Mouse (Mus musculus) heart, postnatal 10 days (tissue): Measurements from ENCODE around the gene Egr4. TPM values are rescaled to one million over a fixed set of nuclear protein-coding genes. Genes with fewer than 3 reads are reported as not detected.

Experiments
- DNase-seq, 2 experiments: peaks; one replicate each; pipeline ENCODE4 v3.0.0; 2021
- intact Hi-C: fragments of 180-260 bp; cut with DNase I; formaldehyde crosslinking; loops from one replicate; pipeline ENCODE4 v1.15.1; 2025
- total RNA-seq, 2 experiments: library from RNA; stranded (reverse); gene quantifications; 2 replicates each; pipeline ENCODE4 v1.2.3; 2021

Egr4 gene
- total RNA-seq, 2 experiments from 2014 or later = not detected

DNA sequence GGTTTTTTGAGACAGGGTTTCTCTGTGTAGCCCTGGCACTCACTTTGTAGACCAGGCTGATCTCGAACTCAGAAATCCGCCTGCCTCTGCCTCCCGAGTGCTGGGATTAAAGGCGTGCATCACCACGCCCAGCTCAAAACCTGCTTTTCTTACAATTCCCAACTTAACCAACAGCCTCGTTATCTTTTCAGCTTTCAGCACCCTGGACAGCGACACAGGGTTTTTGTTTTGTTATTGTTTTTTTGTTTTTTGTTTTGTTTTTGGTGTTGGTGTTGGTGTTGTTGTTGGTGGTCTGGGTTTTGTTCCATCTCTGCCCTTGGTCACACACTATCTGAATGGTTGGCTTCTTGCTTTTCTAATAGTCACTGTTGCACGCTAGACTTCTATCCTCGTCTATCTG lies 15.2 kb downstream of the Egr4 start:
- intact Hi-C loops = no loop called here
- peak in 1 of 2 experiments; percentile 27 for DNase-seq

DNA sequence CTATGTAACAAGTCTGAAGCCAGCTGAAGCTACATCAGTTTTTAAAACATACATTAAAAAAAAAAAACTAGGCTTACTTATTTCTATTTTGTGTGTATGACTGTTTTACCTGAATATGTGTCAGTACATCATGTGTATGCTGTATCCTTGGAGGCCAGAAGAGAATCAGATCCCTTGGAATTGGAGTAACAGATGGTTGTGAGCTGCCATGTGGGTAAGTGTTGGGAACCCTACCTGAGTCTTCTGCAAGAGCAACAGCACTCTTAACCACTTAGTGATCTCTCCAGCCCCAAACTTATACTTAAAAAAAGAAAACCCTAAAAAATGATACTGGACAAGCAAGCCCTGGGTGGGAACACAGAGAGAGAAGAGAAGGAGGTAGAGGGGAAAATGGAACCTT lies 16.4 kb downstream of the Egr4 start:
- intact Hi-C loops = no loop called here
- DNase-seq = no peak

DNA sequence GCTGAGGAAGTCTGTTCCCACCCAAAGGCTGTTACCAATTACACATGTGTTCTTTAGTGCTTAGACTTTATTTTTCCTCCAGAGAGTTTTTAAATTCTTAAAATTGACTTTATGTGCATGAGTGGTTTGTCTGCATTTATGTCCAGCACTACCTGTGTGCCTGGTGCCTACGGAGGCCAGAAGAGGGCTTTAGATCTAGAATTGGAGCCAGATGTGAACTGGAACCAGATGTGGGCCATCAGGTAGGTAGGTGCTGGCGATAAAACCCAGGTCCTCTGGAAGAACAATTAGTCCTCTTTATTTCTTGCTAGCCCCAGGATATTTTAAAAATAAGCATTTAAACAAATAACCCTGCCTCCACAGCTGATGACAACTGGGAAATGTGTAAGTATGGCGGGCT lies 21.8 kb downstream of the Egr4 start:
- intact Hi-C loops = no loop called here
- DNase-seq = no peak

DNA sequence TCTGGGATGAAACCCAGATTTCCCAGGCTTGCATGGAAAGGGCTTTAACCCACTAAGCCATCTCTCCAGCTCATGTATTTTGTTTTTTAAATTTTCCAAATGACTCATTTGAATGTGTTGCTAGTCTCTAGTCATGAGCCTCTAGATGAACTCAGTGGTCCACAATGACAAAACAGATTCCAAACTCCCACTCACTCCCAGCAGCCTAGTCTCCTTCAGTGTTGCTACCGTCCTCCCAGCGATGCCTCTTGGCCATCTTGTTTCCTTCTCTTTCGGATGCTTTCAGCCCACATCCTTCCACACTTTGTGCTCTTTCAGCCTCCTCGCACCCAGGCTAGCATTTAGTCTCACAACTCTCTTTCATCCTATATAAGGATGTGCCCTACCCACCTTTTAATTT lies 23.1 kb downstream of the Egr4 start:
- intact Hi-C loops = no loop called here
- DNase-seq = no peak

DNA sequence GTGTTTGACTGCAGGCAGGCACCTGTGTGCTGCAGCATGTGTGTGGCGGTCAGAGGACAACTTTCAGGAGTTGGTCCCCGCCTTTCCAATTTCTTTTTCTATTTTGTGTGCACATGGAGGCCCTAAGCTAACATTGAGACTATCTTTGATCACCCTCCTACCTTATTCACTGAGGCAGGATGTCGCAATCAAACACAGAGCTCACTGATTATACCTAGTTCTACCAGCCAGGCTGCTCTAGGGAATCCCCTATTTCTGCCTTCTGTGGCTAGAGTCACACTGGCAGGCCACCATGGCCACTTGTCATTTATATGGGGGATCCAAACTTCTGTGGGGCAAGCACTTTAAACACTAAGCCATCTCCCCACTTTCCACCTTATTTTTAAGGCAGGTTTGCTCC lies 23.7 kb downstream of the Egr4 start:
- intact Hi-C loops = no loop called here
- no peak for DNase-seq

DNA sequence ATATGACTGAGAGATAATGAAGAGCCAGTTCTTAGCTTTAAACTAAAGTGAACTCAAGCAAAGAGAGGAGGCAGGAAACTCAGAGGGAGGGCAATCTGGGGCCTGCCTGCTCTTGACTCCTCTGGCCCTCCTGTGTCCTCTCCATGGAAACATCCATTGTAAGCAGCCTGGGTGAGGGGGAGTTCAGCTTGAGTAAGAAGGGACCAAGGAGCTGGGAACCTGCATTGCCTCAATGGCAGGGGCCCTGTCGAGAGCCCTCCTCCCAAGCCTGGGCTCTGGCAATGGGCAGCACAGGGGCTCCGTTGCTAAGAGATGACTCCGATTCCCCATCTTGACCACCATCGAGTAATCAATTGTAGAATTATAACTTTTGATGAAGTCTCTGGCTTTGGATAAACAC lies 24.9 kb downstream of the Egr4 start:
- intact Hi-C loops = no loop called here
- DNase-seq = no peak

DNA sequence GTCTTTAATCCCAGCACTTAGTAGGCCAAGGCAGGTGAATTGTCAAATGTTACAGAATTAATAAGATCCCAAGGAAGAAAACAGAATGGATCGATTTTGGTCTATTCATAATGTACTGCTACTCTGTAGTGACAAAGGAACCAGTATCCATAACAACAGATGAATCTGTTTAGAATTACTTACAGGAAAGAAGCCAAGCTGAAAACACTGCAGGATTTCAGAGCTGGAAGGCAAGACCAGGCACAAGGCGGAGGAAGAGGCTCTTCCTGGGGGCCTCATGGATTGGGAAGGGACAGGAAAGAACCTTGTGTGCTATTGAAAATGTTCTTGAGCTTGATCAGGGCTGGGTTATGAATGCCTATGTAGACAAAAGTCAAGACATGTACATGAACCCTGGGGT lies 27.7 kb downstream of the Egr4 start:
- intact Hi-C loops = no loop called here
- DNase-seq = no peak

DNA sequence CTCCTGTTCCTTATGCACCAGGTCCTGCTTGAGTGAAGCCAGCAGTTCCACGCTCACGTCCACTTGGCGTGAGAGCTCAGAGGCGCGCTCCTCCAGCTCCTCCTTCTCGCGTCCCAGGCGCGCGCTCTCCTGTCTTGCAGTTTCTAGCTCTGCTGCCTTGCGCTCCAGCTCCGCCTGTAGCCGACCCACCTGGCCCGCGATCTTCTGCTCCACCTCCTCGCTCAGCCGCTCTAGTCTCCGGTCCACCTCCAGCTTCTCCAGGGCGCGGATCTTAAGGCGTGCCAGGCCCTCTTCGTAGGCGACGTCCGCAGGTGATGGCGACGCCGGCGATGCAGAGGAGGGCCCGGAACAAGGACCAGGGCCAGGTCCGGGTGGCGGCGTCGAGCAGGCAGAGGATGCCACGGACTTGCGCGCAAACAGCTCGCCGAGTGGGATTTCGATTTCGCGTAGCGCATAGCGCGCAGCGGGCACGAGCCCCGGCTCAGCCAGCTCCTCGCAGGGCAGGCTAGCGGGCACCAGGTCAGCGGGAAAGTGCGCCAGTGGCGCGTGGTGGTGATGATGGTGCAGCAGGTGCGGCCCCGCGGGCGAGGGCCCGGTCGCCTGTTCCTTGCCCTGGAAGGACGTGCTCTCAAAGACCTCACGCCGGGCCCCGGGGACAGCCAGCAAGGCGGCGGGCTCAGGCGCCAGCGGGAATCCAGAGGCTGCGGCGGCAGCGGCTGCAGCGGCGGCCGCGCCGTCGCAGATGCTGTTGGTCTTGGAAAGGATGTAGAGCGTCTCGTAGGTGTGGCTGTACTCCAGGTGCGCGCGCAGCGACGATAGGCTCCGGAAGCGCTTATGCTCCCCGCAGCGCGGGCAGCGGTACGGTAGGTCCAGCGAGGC lies 29.3 kb downstream of the Egr4 start:
- intact Hi-C loops = no loop called here

DNA sequence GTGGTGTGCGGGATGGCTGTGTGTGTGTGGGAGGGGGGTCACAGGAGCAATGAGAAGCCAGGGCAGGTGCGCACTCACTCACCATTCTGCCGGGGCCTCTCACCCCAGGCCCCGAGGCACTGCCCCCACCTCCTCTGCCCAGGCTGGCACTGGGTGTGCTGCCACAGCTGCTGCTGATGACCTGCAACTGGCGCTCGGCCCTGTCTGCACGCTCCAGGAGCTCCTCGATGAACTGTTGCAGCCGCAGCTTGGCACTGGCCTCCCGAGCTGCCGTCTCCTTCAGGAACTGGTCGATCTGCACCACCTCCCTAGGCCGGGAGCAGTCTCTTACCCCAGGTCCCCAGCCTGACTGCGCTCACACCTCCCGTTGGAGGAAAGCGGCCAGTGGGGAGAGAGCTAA lies 32.7 kb downstream of the Egr4 start:
- no peak for DNase-seq
- intact Hi-C loops = no loop called here

More for the DNA sequence above, 29.3 kb downstream of the Egr4 start:
- no peak for DNase-seq

DNA sequence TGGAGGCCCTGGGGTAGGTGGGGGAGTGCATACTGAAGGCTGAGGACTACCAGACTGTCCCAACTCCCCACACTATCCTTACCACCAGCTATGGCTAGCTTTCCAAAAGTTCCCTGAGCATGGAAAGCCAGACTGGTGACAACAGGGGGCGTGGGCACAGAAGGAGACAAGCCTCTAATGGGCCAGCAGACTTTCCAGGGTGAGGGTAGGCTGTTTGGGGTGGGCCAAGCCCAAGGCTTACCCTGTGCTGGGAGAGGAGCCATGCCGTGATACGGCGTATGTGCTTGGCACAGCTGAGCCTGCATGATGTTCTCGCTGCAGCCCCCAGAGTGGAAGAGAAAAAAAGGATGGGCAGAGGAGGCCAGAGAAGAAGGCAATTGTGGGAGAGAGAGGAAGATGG lies 33.4 kb downstream of the Egr4 start:
- no peak for DNase-seq
- intact Hi-C loops = no loop called here

DNA sequence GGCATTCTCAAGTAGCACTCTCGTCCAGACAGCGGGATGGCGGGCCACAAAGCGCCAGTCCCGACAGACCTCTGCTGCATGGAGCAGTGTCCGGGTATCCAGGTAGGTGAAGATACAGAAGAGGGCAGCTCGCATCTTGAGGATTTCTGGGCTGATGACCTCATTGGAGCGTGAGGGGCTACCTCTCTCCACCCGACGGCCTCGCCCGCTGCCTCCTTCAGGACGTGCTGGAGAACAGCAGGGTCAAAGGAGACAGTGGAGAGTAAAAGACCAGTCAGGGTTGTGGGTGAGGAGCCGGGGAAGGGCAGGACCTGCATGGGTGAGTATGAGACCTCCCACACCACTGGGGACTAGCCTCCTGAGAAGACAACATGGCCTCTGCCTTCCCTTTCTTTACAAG lies 35.0 kb downstream of the Egr4 start:
- no peak for DNase-seq
- intact Hi-C loops = no loop called here

DNA sequence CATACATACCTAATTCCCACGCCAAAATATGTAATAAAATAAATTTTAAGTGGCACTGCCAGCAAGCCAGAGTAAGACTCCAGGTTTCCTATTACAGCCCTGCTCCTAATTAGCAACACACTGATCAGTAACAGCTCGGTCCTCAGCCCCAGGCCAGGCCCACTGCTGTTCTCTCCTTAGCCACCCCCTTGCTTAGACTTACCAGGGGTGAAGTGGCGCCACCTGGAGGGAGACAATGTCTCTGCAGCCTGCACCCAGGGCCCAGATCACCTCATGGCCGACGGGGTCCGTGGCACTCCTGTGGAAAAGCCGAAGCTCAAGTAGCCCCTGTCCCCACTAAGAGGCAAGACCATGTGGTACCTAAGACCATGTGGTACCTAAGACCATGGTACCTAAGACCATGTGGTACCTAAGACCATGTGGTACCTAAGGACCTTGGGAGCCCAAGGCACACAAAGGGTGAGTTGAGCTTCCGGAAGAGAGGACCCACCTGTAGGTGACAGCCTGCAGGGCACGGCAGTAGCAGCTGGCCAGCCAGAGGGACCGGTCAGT lies 35.9 kb downstream of the Egr4 start:
- intact Hi-C loops = no loop called here
- DNase-seq = peak in 1 of 2 experiments; percentile 19

DNA sequence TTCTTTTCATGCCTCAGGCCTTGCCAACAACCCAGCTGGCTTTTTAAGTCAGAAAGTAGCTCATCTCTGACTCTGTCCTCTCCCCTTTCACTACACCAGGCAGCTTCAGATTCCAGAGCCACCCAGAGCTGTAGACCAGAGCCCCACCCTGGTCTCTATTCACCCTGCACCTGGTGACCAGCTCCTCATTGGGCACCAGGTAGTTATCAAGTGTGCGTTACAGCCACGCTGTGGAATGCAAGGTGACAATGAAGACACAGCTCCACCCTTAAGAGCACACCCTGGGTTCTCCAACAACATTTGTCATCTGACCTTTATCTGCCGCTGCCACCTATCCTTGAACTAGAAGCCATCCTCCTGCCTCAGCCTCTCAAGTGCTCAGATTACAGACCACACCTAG lies 37.8 kb downstream of the Egr4 start:
- DNase-seq = no peak
- intact Hi-C loops = no loop called here

DNA sequence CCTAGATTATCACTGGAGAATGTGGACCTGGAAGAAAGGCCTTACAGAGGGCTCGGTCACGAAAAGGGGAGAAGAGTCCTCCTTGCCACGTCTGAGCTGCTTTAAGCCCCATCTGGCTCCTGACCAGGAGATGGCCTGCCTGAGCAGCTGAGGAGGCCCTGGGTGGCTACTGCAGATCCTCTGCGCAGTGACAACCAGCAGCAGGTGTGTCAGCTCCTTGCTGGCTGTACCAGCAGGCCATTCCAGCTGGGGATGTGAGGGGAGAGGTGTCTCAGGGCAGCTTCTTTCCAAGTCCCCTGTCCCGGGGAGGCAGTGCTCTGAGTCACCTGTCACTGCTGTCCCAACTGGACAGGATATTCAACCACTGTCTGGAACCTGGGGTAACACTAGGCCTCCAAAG lies 40.8 kb downstream of the Egr4 start:
- no peak for DNase-seq
- intact Hi-C loops = no loop called here

DNA sequence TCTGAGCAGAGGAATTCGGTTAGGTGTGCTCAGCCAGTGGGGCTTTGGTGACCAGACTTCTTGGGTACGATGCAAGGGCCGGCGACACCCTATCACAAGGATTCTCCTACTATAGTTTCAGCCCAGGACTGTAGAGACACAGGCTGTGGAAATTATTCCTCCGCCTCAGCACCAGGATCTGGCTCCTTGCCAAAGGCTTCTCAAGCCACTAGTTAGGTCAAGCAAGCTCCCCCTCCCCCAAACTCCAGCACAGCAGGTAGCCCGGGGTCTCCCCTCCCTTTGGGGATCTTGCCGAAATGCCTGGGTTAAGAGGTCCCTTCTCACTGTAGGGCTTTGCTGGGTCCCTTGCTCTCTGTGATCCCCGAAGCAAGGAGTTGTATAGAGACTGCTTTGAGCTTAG lies 41.4 kb downstream of the Egr4 start:
- no peak for DNase-seq
- intact Hi-C loops = no loop called here

DNA sequence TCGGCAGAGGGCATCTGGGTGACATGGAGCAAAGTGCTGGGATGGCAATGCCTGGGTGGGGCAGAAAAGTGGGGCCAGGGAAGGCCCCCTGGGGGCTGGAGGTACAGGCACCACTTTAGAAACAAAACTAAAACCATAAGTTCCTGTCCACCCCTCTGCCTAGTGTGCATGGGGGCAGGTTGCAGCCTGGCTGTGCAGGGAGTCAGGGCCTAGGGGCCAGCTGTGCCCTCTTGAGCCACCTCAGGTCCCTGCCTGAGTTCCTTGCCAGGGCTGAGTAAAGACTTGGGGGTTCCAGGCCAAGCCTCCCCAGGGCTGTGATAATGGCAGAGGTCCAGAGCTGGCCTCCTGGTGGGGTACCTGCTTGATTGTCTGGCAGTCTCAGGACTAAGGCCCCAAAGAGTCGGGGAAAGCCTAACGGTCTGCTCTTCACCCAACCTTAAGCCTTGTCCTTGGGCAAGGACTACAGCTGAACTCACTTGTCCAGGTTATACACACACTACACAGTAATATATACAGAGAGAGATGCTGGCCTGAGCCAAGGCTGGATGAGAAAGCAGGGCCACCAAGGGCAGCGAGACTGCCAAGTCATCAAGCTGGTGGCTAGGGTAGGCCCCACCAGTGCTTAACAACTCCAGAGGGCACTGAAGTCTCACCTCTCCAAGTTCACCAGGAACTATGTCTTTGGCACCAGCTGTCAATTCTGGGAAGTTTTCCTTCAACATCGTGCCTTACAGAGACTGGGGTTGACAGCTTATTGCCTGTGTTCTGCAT lies 43.5 kb downstream of the Egr4 start:
- no peak for DNase-seq
- intact Hi-C loops = loop anchor here (10.0 kb wide), 1 partner anchor 435 kb away; the partner anchor contains the start of gene Nat8f4

DNA sequence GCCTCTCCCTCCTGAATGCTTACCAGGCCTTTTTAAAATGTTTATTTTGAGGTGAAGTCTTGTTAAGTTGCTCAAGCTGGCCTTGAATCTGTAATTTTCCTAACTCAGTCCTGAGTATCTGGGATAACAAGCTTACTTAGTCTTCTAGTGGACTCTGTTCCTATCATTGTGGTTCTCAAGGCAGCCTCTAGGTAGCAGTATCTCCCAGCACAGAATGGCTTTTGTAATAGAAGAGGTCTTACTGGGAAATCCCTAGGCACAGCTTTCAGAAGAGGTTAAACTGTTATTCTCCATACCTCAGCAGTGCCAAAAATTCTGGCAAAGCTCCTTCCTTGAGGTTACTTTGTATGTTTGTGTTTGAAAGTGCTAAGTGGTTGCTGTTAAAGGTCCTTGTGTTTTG lies 48.0 kb downstream of the Egr4 start:
- intact Hi-C loops = loop anchor here (10.0 kb wide), 1 partner anchor 439 kb away; the partner anchor contains the start of gene Nat8f4
- DNase-seq = no peak

Other genes with a start within 250 kb of the Egr4 start
- 1 to 10 TPM; 3.1 to 6.0 TPM for gene Sfxn5, start 180.2 kb downstream of the Egr4 start, total RNA-seq
- gene Rab11fip5, start 139.0 kb downstream of the Egr4 start, total RNA-seq = 10 to 100 TPM; 65.4 to 73.1 TPM
- gene Noto, start 89.7 kb downstream of the Egr4 start, total RNA-seq = not detected
- 10 to 100 TPM; 11.1 to 12.5 TPM for gene Smyd5, start 81.6 kb downstream of the Egr4 start, total RNA-seq
- 100 to 1,000 TPM; 160 to 172 TPM for gene Cct7, start 62.1 kb downstream of the Egr4 start, total RNA-seq
- gene Pradc1, start 61.6 kb downstream of the Egr4 start, total RNA-seq = 10 to 100 TPM; 17.9 to 19.4 TPM
- not detected for gene Fbxo41, start 10.6 kb downstream of the Egr4 start, total RNA-seq
- 1 to 10 TPM; 2.8 to 4.1 TPM for gene Alms1, start 73.9 kb upstream of the Egr4 start, total RNA-seq
- gene Nat8f7, start 199.6 kb upstream of the Egr4 start, total RNA-seq = under 1 TPM in 1 of 2 experiments, not detected in 1; 0.22 TPM